Comparison of ENCODE assay signal across 8 mouse cellular contexts in genomic region chr3:85573864-85574830, GRCm38 (mm10). TPM values are rescaled to one million over a fixed set of nuclear protein-coding genes. Genes with fewer than 3 reads are reported as not detected.
DNase-seq lines count a peak whose midpoint lies in the region; ATAC-seq and TF ChIP-seq lines count a peak whose summit lies in the region.

TSS of gene Gatb (plus strand) at chr3:85574119.

- peak; percentile 96 for DNase-seq in 3134 (ENCODE audit: extremely low read depth, insufficient read length, low spot score)
- peak; percentile 98 to 99 for DNase-seq in adrenal gland, postnatal 36 days
- DNase-seq in heart, adult 18-20 months: peak; percentile 99 to 100
- DNase-seq in kidney, adult 2 months: peak; percentile 99
- peak; percentile 95 to 98 for DNase-seq in spleen, adult 2 months (ENCODE audit: low read depth in 1 of 2, low spot score in 2 of 2)

- H3K4me1 ChIP-seq in embryonic facial prominence, embryonic 13.5 days: peaks cover 3% of the 10 kb centered on the region; the same call in 1 of the 2 replicates
- peaks cover 4% of the 10 kb centered on the region; the same call in 1 of the 2 replicates for H3K4me1 ChIP-seq in kidney, adult 2 months (ENCODE audit: control insufficient read depth, insufficient read depth, low read length)
- no peaks in the 10 kb centered on the region for H3K4me1 ChIP-seq in limb, embryonic 12.5 days (replicated peaks)
- H3K4me1 ChIP-seq in midbrain, embryonic 15.5 days: peaks cover 3% of the 10 kb centered on the region
- H3K4me1 ChIP-seq in spleen, adult 2 months (ENCODE audit: control insufficient read depth, insufficient read depth, insufficient read length): peaks cover 3% of the 10 kb centered on the region; the same call in 1 of the 2 replicates

- peak within 1 kb of the TSS; percentile 82 for H3K9ac ChIP-seq in embryonic facial prominence, embryonic 13.5 days
- H3K9ac ChIP-seq in limb, embryonic 12.5 days (replicated peaks): peak within 1 kb of the TSS; percentile 61
- H3K9ac ChIP-seq in midbrain, embryonic 15.5 days: peak within 1 kb of the TSS; percentile 77

- peak within 1 kb of the TSS; percentile 83 for H3K4me2 ChIP-seq in embryonic facial prominence, embryonic 13.5 days
- peak within 1 kb of the TSS; percentile 62 for H3K4me2 ChIP-seq in limb, embryonic 12.5 days
- H3K4me2 ChIP-seq in midbrain, embryonic 15.5 days: peak within 1 kb of the TSS; percentile 68

- TF ChIP-seq CTCF in kidney, adult 2 months (conservative IDR thresholded peaks at IDR 0.05; ENCODE audit: insufficient read depth, insufficient read length, low read depth, low read length): peak; percentile 74
- peak; percentile 56; the same call in 1 of the 2 replicates for TF ChIP-seq CTCF in spleen, adult 2 months (IDR thresholded peaks at IDR 0.05; ENCODE audit: extremely low read depth, insufficient read depth, insufficient read length, insufficient replicate concordance)

- WGBS in embryonic facial prominence, embryonic 13.5 days: 3% methylated on average over 41 of the region's 41 CpGs
- WGBS in kidney, adult 2 months: 2% methylated on average over 41 of the region's 41 CpGs
- WGBS in limb, embryonic 12.5 days: 3% methylated on average over 41 of the region's 41 CpGs
- 3% methylated on average over 41 of the region's 41 CpGs for WGBS in midbrain, embryonic 15.5 days
- 1% methylated on average over 41 of the region's 41 CpGs for WGBS in spleen, adult 2 months

- no peaks in the 10 kb centered on the region; the same call in 1 of the 2 replicates for H3K36me3 ChIP-seq in embryonic facial prominence, embryonic 13.5 days
- no peaks in the 10 kb centered on the region for H3K36me3 ChIP-seq in kidney, adult 2 months (ENCODE audit: control insufficient read depth, insufficient read depth, low read length)
- no peaks in the 10 kb centered on the region for H3K36me3 ChIP-seq in limb, embryonic 12.5 days
- no peaks in the 10 kb centered on the region for H3K36me3 ChIP-seq in midbrain, embryonic 15.5 days (replicated peaks)
- peaks cover 4% of the 10 kb centered on the region; the same call in 1 of the 2 replicates for H3K36me3 ChIP-seq in spleen, adult 2 months (ENCODE audit: control insufficient read depth, insufficient read depth, low read length)

- peak; percentile 98 for ATAC-seq in embryonic facial prominence, embryonic 13.5 days (ENCODE audit: insufficient number of reproducible peaks, insufficient read depth, low FRiP score, low TSS enrichment, low read depth)
- ATAC-seq in limb, embryonic 12.5 days (ENCODE audit: insufficient number of reproducible peaks, insufficient read depth, low FRiP score, low TSS enrichment, low read depth): peak; percentile 99
- peak; percentile 100 for ATAC-seq in midbrain, embryonic 15.5 days (replicated peaks)

- H3K27me3 ChIP-seq in embryonic facial prominence, embryonic 13.5 days: no peaks in the 10 kb centered on the region
- no peaks in the 10 kb centered on the region for H3K27me3 ChIP-seq in kidney, adult 2 months (replicated peaks; ENCODE audit: control insufficient read depth, insufficient read depth, low read length)
- H3K27me3 ChIP-seq in limb, embryonic 12.5 days: no peaks in the 10 kb centered on the region
- H3K27me3 ChIP-seq in midbrain, embryonic 15.5 days (replicated peaks): no peaks in the 10 kb centered on the region
- H3K27me3 ChIP-seq in spleen, adult 2 months (ENCODE audit: control insufficient read depth, insufficient read depth, low read length): no peaks in the 10 kb centered on the region

- H3K9me3 ChIP-seq in embryonic facial prominence, embryonic 13.5 days: no peaks in the 10 kb centered on the region
- no peaks in the 10 kb centered on the region for H3K9me3 ChIP-seq in limb, embryonic 12.5 days
- no peaks in the 10 kb centered on the region for H3K9me3 ChIP-seq in midbrain, embryonic 15.5 days

- H3K4me3 ChIP-seq in embryonic facial prominence, embryonic 13.5 days: peak within 1 kb of the TSS; percentile 74
- peak within 1 kb of the TSS; percentile 77 for H3K4me3 ChIP-seq in kidney, adult 2 months (ENCODE audit: insufficient read depth, low read depth, low read length)
- H3K4me3 ChIP-seq in limb, embryonic 12.5 days (replicated peaks): peak within 1 kb of the TSS; percentile 61
- H3K4me3 ChIP-seq in midbrain, embryonic 15.5 days: peak within 1 kb of the TSS; percentile 65
- H3K4me3 ChIP-seq in spleen, adult 2 months (ENCODE audit: extremely low read depth, insufficient read depth, insufficient read length): peak within 1 kb of the TSS; percentile 94

- peak within 1 kb of the TSS; percentile 41 for H3K27ac ChIP-seq in embryonic facial prominence, embryonic 13.5 days
- peak within 1 kb of the TSS; percentile 53 for H3K27ac ChIP-seq in kidney, adult 2 months (ENCODE audit: insufficient read depth, low read depth, low read length)
- peak within 1 kb of the TSS; percentile 50 for H3K27ac ChIP-seq in limb, embryonic 12.5 days
- H3K27ac ChIP-seq in midbrain, embryonic 15.5 days: peak within 1 kb of the TSS; percentile 85
- H3K27ac ChIP-seq in spleen, adult 2 months (ENCODE audit: insufficient read depth, low read length): peak within 1 kb of the TSS; percentile 68

- peak; percentile 65 for TF ChIP-seq POLR2A in kidney, adult 2 months (IDR thresholded peaks at IDR 0.05; ENCODE audit: low read depth, low read length)
- peak; percentile 87 for TF ChIP-seq POLR2A in spleen, adult 2 months (IDR thresholded peaks at IDR 0.05; ENCODE audit: low read depth, low read length)

RNA-seq across cellular contexts. Expression of gene Gatb, which starts in this region (rescaled TPM):
- total RNA-seq in adrenal gland, postnatal 36 days (2021): 10 to 100 TPM; 39.2 to 50.1 TPM
- polyA plus RNA-seq in embryonic facial prominence, embryonic 13.5 days (2015; fragmentation: Nextera tagmentation; extraction: Ambion mirVana): 19.9 and 22.5 TPM in 2 replicates
- 10 to 100 TPM; 52.3 to 52.6 TPM for total RNA-seq in heart, adult 18-20 months (2021)
- 34.6 and 35.8 TPM in 2 replicates for polyA plus RNA-seq in kidney, adult 2 months (2012; rRNA removed)
- polyA plus RNA-seq in limb, embryonic 12.5 days (2016; fragmentation: Nextera tagmentation; extraction: Ambion mirVana): 22.7 and 23.9 TPM in 2 replicates
- 20.8 and 22.8 TPM in 2 replicates for polyA plus RNA-seq in midbrain, embryonic 15.5 days (2015; fragmentation: Nextera tagmentation; extraction: Ambion mirVana)
- 2.0 and 2.6 TPM in 2 replicates for polyA plus RNA-seq in spleen, adult 2 months (2012; rRNA removed)

Comparison
In these comparisons a context has a peak if more than half of its experiments do, and no peak if none do; other contexts are left out.
1. Peak in every context shown above with its lines: DNase-seq, ATAC-seq, H3K4me3 ChIP-seq and H3K27ac ChIP-seq.